Mouse (Mus musculus) spleen, postnatal 10 days (tissue): Measurements from ENCODE around the gene E130114P18Rik.
A peak's percentile ranks its signal among the peaks of the same experiment; 100 is the strongest.

ENCODE experiments used
- DNase-seq, 2 experiments: peaks; one replicate each; pipeline ENCODE4 v3.0.0; 2021 to 2022; ENCODE audit warnings: low spot score in 2 of 2

Gene E130114P18Rik

GRCm38 (mm10) chr4:97751483-97752251, 26.2 kb downstream of the E130114P18Rik start:
- peak; percentile 68 to 69 for DNase-seq

- peak; percentile 86 to 95 for DNase-seq
These were observed 26.8 kb downstream of the E130114P18Rik start for GRCm38 (mm10) chr4:97751030-97751482.

GRCm38 (mm10) chr4:97750401-97750800, 27.5 kb downstream of the E130114P18Rik start:
- no peak for DNase-seq

- peak in 1 of 2 experiments; percentile 13 for DNase-seq
These were observed 31.6 kb downstream of the E130114P18Rik start for GRCm38 (mm10) chr4:97746106-97746900.

DNA sequence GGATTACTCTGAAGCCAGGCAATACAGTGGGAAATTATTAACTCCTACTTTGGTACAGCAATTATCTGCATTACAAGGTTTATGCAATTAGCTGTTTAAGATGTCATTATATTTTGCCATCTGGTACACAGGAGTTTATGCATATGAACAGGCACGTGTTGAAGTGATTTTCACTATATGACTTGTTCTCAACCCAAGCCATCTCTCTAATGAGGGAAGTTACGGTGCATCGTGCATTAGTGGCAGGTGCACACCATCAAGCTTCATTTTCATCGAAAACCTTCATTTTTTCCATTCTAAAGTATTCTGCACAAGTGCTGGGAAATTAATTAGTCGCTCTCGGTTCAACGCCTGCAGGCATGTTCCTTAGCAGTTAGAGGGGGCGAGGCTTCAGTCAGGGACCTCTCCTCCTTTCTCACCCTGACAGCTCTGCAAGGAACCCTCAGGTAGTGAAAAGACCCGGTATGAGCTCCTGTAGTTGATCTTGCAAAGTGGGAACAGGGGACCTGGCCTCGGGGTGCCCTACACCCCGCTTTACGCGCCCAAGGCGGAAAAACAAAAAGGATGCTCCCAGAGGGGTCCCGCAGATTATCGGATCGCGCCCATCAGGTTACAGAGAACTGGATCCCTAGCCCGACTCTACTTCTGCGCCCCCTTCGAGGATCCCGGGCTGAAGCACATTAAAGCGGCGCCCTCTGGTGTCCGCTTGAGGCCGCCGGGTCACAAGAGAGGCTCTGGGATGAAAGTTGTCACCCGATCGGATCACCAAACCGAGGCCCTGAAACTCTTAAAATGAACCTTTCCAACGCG, 32.4 kb downstream of the E130114P18Rik start:
- peak; percentile 51 to 77 for DNase-seq

- no peak for DNase-seq
These were observed 33.9 kb downstream of the E130114P18Rik start for GRCm38 (mm10) chr4:97743932-97744331.

DNA sequence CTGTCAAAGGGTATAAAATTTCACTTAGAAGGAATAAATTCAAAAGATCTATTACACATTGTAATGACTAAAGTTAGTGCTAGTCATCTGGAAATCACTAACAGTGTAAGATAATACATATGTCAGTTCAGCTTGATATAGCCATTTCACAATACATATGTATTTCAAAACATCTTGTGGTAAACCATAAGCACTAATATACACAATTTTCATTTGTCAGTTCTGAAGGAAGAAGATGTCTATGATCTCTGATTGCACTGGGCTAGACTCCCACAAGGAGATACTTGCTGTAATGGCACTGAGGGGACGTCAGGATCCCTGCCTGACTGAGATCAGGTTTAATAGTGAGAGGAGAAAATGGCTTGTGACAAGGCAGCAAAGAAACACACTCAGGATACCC, 44.5 kb downstream of the E130114P18Rik start:
- no peak for DNase-seq

GRCm38 (mm10) chr4:97730416-97730815, 47.5 kb downstream of the E130114P18Rik start:
- no peak for DNase-seq

DNA sequence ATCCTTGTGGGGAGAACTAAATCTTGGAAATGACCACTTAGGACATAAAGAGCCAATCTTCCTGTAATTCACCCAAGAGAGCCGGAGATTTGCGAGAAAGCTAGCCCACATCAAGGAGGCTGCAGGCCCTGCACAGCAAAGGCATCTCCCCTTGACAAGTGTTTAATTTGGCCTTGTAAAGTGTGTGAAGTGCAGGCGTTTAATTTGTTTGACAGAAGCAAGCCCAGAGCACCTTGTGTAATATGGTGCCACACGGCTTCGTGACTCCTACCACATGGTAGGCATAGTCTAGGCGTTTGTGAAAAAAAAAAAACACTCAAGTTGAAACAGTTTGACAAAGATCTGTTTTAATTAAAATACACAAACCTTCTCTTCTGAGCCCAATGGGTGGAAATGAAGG, 47.9 kb downstream of the E130114P18Rik start:
- no peak for DNase-seq

DNA sequence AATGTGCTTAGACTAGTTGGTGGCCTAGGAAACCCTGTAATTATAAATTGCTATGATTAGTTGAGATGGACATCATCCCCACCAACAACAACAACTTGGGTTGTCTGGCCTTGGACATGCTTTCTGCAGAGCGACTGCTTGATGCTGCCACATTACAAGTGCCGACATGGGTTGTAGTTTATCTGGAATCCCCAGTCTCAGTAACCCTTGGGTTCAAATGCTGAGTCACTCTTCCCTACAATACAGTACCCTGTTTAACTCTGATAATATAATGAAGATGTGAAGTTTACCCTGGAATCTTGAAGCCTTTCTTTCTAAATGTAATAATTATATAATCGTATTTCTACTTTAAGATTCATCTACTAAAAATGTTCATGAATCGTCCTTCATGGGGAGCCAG, 49.4 kb downstream of the E130114P18Rik start:
- no peak for DNase-seq

DNA sequence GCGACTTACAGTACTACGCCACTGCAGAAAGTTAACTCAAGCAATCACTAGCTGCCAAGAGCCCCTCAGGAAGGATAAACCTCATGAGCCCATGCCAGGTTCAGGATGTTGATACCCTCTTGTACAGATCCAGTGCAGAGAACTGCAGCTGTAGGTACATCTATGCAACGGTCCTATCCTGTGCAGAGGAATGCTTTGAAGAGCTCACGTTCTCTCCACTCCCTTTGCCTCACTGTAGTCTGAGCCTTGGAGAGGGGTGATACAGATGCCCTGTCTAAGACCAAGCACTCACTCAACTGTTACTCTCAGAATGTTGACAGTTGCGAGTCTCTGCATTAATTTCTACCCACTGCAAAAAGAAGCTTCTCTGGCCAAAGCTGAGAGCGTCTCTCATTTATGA, 54.5 kb downstream of the E130114P18Rik start:
- DNase-seq: no peak

- DNase-seq: no peak
These were observed 55.2 kb downstream of the E130114P18Rik start for GRCm38 (mm10) chr4:97722666-97723065.

GRCm38 (mm10) chr4:97714616-97715015, 63.3 kb downstream of the E130114P18Rik start:
- DNase-seq: no peak

DNA sequence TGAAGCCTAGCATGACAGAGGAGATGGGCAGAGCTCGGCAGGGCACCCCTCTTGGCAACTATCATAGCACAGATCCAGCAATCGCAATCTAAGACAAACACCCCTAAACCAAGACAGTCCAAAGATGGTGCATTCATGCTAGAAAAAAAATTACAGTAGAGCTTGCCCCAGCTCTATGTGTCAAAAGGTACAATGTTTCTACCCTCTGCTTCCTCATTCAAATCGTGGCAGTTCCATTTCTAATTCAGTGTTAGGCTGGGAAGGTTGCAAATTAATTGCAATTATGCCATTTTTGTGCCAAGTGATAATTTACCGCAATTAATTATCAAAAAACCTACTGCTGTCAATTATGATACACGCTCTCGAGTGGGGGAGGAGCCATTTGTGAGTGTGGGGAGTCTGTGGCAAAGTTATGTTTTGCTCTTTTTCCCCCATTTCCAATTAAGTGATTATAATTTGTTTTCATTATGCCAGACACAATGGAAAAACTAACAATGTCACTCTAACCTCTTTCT, 63.7 kb downstream of the E130114P18Rik start:
- no peak for DNase-seq

DNA sequence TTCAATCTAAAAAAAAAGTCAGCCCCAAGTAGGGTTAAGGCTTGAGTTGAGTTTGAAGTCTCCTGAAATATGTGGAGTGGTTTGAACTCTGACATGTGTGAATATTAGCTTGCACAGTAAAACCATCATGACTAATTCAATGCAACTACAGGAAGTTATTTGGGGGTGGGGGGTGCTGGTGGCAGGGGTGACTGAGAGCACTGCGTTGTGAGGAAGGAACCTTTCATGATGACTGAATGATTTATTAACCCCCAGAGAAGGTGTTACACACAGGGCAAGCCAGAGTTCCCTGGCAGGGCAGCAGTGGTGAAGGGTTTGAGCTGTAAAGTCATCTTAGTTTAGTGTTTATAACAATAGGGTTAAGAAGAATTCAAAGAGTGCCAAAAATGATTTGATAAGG, 65.3 kb downstream of the E130114P18Rik start:
- DNase-seq: no peak

- DNase-seq: no peak
These were observed 67.7 kb downstream of the E130114P18Rik start for GRCm38 (mm10) chr4:97710048-97710765.

DNA sequence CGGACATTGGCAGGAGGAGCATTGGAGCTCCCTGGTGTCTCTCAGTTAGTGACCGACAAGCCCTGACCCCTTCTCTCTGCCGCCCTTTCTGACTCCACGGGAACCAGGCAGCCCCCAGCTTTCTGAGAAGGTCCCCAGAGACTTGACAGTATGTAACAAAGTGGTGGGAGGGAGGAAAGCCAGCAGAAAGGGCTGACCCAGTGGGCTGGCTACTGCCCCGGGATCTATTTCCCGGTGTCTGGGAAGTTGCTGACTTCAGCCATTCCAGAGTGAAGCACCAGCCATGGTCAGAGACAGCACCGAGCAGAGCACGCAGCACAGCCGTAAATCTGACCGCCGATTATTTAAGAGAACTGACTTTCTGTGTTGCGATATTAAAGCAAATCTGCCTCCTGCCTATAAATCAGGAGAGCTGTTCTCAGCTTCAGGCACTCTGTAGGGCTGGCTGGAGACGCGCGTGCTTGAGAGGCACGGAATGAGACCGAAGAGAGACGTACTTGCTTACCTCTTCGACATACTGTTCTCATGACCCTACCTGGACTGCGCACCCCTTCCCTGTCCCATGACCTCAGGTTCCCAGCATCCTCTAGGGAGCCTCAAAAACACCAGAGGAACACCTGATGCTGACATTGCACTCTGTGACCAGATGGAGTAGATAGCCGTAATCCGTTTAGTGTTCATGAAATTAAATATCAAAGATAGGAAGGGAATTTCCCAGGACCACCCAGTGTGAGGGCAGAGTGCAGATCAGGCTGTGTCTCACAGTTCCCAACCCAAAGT, 70.3 kb downstream of the E130114P18Rik start:
- no peak for DNase-seq

- no peak for DNase-seq
These were observed 80.9 kb downstream of the E130114P18Rik start for GRCm38 (mm10) chr4:97696684-97697615.

- no peak for DNase-seq
These were observed 82.4 kb downstream of the E130114P18Rik start for GRCm38 (mm10) chr4:97695414-97696040.
